Mouse (Mus musculus) left cerebral cortex, adult 11 months (tissue): ENCODE measurements around the gene 2010109A12Rik.

ENCODE experiments used
- DNase-seq: peaks from one replicate; pipeline ENCODE4 v3.0.0; 2022; ENCODE audit warnings: low spot score

2010109A12Rik gene

GRCm38 (mm10) chr5:93206109-93207005 lies at the start of gene 2010109A12Rik, which contains the start of gene Ccni:
TSS of gene 2010109A12Rik (plus strand) at chr5:93206518.
TSS of gene Ccni (minus strand) at chr5:93206495.
- DNase-seq: peak; percentile 89

- DNase-seq: no peak
These were observed 42.8 kb upstream of the 2010109A12Rik start for GRCm38 (mm10) chr5:93163541-93163940.

DNA sequence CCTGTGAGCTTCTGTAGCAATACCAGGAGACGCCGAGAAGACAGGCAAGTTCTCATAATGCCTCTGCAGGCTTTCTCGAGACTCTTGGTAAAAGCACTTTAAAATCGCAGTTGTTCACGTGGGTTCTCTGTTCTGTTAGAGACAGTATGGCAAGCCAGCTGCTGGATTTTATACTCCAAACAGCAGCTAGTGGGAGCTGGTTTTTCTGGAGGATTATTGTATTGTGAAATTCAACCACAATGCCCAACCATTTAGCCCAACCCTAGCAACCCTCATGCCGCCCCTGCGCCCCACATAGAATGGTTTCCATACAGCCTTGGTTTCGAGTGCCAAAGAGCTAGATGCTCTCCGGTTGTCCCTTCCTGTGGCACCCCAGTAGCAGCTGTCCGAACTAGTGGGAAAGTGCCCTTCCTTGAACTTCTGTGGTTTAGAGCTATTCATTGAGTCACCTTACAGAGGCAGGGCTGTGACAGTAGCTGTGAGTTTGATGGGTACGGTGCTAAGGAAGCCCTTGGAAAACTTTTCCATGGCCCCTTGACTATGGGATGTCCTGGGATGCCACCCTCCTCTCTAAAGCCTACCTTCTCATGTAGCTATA lies 38.3 kb upstream of the 2010109A12Rik start:
- no peak for DNase-seq

GRCm38 (mm10) chr5:93168654-93169053 lies 37.7 kb upstream of the 2010109A12Rik start:
- no peak for DNase-seq

DNA sequence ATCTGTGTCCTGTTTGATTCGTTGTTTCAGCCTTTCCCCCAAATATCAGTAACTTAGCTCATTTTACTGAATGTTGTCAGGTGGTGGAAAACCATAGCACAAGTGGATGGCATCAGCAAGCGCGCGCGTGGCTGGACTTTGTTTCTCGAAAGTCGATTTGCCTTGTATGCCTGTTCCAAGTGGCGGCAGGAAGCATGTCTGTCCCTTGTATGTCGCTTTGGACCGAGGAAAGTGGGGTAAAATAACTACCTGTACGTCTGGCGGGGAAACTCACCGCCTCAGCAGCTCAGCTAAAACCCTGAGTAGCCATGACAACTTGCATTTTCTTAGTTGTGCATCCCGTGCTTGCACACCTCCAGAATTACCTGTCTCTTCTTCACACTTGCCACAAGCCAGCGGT lies 34.9 kb upstream of the 2010109A12Rik start:
- no peak for DNase-seq

- no peak for DNase-seq
These were observed 33.8 kb upstream of the 2010109A12Rik start for GRCm38 (mm10) chr5:93172536-93172935.

DNA sequence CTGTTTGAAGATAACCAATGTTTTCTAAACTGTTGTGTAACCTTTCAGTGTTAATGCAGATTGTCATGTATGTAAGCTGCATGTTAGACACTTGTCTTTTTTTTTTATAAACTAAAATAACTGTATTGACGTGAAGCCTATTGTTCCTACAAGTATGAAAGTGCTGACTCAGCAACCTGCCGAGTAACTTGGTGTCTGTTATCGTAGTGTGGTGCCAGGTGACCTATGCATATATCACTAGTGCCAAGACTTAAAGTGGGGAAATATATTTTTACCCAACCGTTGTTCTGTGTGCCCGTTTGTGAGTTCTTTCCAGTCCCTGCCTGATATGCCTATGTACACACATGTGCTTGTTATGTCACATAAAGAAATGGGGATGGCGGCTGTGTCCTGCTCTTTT lies 31.6 kb upstream of the 2010109A12Rik start:
- no peak for DNase-seq

DNA sequence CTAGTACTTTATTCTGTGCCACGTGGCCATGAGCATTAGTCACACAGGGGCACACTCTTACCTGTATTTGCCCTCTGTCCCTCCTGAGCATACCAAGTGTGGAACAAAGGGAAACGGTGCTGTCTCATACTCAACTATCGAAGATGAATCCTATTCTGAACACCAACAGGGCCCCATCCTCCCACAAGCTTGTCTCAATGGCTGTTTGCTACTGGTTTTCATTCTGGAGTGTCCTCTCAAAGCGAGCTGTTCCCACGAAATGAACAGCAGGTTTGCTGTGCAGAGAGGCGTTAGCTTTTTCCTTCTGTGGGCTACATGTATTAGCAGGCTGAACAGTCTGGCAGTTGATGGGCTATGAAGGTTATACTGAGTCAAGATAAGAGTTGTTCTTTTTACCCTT lies 27.7 kb upstream of the 2010109A12Rik start:
- no peak for DNase-seq

- DNase-seq: no peak
These were observed 26.1 kb upstream of the 2010109A12Rik start for GRCm38 (mm10) chr5:93180252-93180651.

- DNase-seq: no peak
These were observed 23.0 kb upstream of the 2010109A12Rik start for GRCm38 (mm10) chr5:93183311-93183710.

GRCm38 (mm10) chr5:93184548-93184947 lies 21.8 kb upstream of the 2010109A12Rik start:
- no peak for DNase-seq

GRCm38 (mm10) chr5:93189607-93190006 lies 16.7 kb upstream of the 2010109A12Rik start:
- DNase-seq: no peak

DNA sequence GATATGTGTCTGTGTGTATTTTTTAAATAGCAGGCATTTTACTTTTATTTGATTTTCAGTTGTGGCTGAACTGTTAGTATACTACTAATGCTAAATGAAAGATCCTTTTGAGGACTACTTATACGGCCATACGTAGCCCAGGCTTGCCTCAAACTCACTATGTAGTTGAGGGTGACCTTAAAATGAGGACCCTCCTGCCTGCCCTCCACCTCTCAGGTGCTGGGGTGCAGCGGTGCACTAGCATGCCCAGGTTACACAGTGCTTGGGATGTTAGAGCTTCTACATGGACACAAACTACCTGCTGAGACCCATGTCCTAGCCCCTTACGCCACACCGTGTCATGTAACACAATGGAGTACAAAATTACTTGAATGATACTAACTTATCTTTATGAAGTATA lies 15.9 kb upstream of the 2010109A12Rik start:
- no peak for DNase-seq

- no peak for DNase-seq
These were observed 8.1 kb upstream of the 2010109A12Rik start for GRCm38 (mm10) chr5:93198232-93198631.

GRCm38 (mm10) chr5:93201181-93201580 lies 5.1 kb upstream of the 2010109A12Rik start:
- no peak for DNase-seq

- peak; percentile 42 for DNase-seq
These were observed 778 bp upstream of the 2010109A12Rik start for GRCm38 (mm10) chr5:93205371-93206108.

DNA sequence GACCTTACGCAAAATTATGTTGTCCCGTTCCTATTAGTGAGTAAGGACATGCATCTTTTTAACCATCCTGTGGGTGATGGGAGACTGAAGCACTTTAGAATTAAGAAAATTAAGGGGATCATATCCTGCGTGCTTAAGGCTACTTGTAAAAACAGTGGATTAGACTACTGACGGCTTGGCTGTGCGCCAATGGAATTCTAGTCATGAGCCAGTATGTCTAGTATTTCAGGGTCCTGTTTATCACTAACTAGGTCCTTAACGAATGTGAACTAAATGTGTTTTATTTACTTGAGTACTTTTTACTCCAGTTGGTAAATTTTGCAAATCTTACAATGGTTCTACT lies 659 bp downstream of the 2010109A12Rik start:
- DNase-seq: peak; percentile 47

GRCm38 (mm10) chr5:93207555-93207954 lies 1.2 kb downstream of the 2010109A12Rik start:
- no peak for DNase-seq

DNA sequence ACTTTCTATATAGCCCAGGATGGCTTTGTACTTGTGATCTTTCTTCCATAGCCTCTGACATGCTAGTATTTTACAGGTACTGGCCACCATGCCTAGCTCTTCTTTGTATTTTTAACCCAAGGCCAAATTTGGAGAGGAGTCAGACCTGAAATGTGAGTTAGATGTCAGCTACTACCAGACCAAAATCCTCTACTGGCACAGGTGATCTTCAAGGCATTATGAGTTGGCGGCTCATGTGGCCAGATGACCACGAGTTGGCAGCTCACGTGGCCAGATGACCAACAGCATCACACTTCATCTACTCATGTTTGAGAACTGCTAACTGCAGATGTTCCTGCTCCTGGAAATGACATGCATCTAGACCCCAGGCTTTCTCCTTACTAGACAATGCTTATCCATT lies 12.1 kb downstream of the 2010109A12Rik start:
- no peak for DNase-seq

GRCm38 (mm10) chr5:93221661-93222060 lies 15.3 kb downstream of the 2010109A12Rik start:
- no peak for DNase-seq

DNA sequence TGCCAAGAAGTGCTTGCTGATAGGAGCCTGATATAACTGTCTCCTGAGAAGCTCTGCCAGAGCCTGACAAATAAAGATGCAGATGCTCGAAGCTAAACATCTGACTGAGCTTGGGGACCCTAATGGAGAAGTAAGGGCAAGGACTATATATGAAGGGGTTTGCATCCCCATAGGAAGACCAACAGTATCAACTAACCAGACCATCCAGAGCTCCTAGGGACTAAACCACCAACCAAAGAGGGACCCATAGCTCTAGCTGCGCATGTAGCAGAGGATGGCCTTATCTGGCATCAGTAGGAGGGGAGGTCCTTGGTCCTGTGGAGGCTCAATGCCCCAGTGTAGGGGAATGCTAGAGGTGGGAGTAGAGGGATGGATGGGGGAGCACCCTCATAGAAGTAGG lies 18.2 kb downstream of the 2010109A12Rik start:
- DNase-seq: no peak

- no peak for DNase-seq
These were observed 20.8 kb downstream of the 2010109A12Rik start for GRCm38 (mm10) chr5:93227157-93227556.

GRCm38 (mm10) chr5:93229527-93229926 lies 23.2 kb downstream of the 2010109A12Rik start:
- no peak for DNase-seq
